Mouse (Mus musculus) gastrocnemius, postnatal 36 days (tissue): ENCODE results near the gene Rin2. TPM values are rescaled to one million over a fixed set of nuclear protein-coding genes. Genes with fewer than 3 reads are reported as not detected.

ENCODE experiments used
- DNase-seq, 2 experiments: peaks; one replicate each; pipeline ENCODE4 v3.0.0; 2022
- intact Hi-C: fragments of 180-260 bp; cut with DNase I; formaldehyde crosslinking; loops from one replicate; pipeline ENCODE4 v1.15.1; 2025
- total RNA-seq, 2 experiments: library from RNA; stranded (reverse); gene quantifications; 2 replicates each; pipeline ENCODE4 v1.2.3; 2021

The Rin2 gene
- total RNA-seq, 2 experiments from 2014 or later = 10.2 to 11.5 TPM

DNA sequence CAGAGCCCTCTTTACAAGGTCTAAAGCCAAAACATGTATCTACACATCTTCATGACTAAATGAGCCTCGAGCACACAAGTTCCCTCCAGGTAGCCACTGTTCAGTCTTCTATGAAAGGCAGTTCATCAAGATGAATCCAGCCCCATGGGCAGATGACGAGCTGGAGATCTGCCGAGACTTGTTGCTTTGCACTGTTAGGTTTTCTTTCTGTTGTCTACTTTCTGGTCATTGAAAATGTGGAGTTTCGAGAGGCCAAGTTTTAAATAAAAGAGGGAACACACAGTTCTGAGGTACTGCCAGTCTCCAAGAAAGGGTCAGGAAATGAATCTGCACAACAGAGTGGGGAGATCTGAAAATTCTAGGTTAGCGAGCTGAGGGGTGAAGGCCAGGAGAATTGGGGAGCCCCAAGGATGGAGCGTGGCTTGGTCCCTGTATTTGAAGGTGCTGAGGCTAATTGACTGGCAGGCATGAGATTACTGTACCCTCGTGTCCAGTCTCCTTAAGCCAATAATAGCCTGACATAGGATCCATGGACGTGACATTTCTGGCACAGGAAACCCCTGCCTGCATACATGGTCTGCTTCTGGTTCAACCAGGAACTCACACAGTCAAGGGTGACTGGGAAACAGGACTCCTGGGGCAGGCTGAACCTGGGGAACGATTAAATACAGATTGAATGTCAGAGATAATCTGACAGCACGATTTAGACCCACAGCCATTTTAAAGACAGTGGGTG is 174.3 kb downstream of the Rin2 start:
- intact Hi-C loops = no loop called here
- DNase-seq = no peak

DNA sequence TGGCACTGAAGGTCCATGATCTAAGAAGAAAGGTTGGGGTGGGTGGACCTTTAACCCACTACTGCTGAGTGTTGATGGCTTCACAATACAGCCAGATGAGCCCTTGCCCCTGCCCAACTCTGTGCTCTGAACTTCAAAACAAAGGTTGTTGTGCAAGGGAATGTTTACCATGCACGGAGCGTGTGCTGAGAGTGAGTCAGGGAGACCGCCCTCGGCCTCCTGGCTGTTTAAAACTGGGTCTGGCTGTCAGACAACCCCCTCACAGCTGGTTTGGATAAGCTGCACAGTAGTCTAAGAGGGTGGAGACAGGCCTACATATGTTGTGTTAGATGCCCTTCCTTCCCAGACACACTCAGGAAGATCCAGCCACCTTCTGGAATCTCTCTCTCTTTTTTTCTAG is 175.8 kb downstream of the Rin2 start:
- intact Hi-C loops = no loop called here
- DNase-seq = no peak

DNA sequence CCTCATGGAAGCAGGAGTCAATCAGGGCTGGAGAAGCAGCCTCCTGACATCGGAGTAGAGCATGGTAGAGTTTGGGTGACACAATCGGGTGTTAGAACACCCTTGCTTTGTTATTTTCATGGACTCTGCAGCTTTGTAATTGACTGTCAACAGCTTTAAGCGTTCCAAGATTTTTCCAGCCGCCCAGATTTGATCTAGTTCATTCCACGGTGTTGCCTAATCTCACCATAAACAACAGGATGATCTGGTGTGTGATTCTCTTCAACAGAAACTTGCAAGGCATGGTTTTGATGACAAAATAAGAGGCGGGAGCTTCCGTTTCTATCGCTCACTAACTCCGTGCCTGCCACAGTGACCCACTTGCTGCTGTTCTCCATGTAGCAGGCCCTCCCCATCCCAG is 180.8 kb downstream of the Rin2 start:
- intact Hi-C loops = no loop called here
- no peak for DNase-seq

DNA sequence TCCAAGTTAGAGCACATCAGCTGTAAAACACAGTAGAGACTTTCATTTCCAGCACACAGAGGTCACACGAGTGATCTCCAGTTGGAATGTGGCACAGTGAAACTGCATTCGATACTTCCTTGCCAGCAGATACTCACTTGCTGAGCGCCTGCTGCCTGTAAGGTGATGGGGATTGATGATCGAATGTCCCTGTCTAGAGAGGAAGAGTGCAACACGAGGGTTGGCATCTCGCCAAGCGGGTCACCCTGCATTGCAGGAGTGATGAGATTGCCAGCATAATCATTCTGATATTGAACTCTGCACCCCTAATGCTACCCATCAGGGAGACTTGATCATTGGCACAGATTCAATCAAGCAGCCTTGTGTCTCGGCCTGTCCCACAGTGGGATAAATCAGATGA is 182.8 kb downstream of the Rin2 start:
- intact Hi-C loops = no loop called here
- DNase-seq = no peak

DNA sequence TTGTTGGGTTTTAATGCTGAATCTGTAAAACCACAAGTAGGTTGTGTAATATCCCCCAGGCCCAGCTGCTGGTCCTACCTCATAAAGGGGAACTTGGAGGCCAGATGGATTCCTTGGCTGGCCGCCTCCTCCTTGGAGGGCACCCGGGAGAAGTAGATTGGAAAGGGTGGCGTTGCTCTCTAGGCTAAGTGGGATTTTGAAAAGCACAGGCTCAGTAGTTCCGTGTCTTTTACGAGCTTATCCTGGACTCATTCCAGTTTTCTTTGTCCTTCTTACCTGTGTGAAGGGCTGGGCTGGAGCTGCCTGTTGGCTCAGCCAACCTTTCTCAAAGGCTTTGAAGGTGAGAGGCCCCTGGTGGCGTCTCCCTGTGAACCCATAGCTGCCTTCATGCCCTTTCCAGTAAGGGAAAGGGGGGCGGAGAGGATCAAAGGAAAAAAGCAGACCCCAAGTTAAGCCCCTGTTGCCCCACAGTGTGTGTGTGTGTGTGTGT is 184.5 kb downstream of the Rin2 start:
- DNase-seq = peak; percentile 61 to 65
- intact Hi-C loops = no loop called here

DNA sequence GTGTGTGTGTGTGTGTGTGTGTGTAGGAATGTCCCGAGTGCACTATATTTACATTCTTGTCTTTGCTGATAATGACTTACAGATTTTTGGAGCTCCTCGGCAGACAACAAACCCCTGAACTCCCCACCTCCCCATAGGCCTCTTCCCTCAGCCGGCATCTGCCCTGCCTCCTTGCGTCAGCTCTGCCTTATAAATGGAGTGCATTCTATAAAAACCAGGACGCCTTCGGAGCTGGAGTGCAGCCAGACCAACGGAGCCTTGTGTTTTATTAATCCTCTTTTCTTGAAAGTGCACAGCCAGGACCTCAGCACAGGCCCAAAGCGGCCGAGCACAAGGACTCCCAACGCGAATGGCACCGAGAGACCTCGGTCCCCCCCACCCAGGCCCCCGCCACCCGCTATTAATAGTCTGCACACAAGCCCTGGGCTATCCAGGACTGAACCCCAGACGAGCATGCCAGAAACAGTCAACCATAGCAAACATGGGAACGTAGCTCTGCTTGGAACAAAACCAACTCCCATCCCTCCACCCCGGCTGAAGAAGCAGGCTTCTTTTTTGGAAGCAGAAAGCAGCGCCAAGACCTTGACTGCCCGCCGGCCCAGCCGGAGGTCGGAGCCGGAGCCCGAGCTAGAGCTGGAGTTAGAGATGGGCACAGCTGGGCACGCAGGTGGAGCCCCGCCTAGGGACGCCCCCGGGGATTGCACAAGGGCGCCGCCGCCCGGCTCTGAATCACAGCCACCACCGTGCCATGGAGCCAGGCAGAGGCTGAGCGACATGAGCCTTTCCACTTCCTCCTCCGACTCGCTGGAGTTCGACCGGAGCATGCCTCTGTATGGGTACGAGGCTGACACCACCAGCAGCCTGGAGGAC is 185.2 kb downstream of the Rin2 start:
- intact Hi-C loops = no loop called here
- peak; percentile 80 to 88 for DNase-seq

DNA sequence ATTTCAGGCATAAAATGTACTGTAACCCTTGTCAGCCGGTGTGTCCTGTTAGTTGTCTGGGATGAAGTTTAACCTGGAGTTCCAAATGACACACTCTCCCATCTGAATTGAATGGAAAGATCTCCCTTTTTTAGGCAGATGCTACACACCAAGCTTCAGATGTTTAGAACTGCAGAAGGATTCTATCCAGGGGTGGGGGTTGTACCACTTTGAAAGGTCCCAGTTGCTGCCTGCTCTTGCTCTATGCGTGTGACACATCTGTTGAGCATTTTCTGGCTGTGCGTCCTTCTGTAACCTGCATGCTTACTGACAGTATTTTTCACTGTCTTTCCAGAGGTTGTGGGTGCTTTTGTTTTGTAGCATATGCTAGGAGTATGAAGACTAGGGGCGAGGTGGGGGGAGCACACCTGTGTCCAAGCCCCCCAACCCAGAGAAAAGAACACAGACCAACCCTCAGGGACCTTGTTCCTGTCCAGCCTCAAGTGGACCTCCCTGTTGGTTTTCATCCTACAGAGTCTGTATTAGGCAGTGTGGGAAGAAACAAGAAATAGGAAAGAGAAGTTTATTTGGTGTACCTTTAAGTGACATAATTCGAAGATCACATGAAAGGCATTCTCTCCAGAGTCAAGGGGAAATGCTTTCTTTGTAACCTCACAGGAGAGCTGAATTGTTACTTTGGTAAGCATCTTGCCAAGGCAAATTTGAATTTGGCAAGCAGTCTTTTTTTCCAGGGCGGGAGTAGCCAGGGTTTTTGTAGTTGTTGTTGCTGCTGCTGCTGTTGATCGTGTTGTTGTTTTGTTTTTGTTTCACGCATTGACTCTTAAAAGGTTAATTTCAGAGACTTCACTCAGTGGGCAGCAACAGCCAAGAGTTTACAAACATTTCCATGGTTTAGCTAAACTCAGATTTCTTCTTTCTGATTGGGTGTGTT is 186.4 kb downstream of the Rin2 start:
- intact Hi-C loops = no loop called here
- no peak for DNase-seq

DNA sequence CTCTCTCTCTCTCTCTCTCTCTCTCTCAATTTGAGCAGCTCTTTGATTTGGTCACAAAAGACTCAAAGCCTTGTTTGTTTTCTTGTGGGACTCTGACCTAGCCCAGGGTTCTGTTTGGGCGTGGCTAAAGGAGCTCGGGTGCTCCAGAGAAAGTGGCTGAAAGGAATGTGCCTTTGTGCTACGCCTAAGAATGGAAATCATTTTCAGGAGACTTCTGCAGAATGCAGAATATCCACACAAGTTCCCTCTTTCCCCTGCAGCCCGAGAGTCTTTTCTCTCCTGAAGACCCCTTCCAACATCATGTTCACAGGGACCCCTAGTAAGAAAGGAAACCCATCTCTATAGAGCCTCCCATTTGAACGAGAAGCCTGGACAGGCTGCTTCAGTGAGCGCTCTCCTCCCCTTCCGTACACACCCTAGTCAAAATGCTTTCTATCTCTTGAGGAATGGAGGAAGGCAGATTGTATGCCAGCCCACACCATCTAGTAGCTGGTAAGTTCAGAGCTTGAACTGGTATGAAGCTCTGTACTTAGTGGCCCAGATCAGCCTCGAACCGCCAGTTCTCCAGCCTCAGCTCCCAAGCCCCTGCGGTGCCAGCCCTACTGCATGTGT is 187.3 kb downstream of the Rin2 start:
- intact Hi-C loops = no loop called here
- DNase-seq = no peak

DNA sequence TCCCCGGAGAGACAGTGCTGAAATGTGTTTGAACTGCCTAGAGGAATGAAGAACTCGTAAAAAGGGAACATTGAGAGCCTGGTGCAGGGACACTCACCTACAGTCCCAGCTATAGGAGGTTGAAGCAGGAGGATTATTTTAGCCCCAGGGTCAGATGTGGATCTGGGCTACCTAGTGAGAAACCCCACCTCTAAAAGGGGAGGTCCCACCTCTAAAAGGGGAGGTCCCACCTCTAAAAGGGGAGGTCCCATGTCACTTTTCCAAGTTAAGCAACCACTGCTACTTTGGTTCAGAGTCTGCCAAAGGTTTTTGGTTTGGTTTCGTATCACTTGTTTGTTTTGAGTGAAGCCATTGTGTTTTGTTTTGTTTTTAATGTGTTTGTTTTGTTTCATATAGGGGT is 190.3 kb downstream of the Rin2 start:
- DNase-seq = no peak
- intact Hi-C loops = no loop called here

DNA sequence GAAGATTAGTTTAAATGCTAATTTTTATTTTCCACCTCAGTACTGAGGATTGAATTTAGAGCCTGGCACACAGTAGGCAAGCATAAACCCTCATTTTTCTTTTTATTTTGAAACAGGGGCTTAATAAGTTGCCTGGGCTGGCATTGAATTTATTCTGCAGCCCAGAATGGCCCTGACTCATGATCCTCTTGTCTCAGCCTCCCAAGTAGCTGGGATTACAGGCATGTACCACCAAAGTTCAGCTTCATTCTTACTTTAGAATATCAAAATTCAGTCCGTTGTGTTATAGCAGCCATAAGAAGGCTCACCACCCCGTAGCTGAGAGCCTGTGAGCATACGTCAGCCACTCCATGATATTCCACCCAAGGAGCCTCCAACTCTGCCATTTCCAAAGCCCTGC is 191.2 kb downstream of the Rin2 start:
- intact Hi-C loops = no loop called here
- no peak for DNase-seq

DNA sequence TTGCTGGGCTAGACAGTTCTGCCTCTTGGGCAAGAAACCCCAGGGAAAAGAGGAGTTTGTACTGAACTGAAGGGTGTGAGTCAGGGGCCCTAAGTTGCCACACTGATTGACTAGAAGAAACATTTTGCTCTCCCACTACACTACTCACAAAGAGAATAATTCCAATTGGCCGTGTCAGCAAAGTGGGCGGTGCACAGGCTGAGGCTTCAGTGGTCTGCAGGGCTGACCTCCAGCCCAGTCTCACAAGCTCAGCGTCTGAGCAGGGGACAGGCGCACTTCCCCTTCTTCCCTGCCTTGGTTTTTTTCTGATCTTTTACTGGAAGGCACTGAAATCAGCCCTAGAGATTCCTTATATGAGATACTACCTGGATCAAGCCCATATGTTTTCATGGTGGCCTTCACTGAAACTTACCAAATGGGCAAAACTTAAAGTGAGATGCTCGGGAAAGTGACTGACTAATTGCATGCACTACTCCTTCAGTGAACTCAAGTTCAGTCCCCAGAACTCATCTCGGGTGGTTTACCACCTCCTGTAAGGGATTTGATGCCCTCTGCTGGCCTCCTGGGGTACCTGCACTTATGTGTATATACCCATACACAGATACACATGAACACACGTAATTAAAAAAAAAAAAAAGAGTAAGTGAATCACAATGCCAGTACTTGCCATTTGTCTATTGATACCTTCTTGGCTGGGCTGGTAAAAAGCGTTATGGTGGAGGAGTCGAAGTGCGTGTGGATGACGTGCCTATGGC is 191.9 kb downstream of the Rin2 start:
- DNase-seq = no peak
- intact Hi-C loops = no loop called here

DNA sequence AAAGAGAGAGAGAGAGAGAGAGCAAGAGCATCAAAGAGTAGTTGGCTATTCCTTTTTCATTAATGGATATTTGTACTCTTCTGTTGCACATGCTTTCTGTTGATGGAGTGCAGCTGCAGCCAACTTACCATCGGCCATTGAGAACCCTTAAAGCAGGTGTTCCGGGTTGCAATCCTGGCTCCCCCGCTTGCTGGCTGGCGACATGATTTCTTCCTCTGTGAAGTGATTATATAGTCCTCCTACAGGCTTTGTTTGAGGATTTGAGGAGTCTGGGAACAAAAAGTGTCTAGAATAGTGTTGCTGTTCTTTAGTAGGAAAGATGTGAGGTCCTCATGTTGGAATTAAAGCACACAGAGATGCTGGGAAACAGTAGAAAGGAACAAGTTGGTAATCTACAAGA is 196.3 kb downstream of the Rin2 start:
- no peak for DNase-seq
- intact Hi-C loops = no loop called here

DNA sequence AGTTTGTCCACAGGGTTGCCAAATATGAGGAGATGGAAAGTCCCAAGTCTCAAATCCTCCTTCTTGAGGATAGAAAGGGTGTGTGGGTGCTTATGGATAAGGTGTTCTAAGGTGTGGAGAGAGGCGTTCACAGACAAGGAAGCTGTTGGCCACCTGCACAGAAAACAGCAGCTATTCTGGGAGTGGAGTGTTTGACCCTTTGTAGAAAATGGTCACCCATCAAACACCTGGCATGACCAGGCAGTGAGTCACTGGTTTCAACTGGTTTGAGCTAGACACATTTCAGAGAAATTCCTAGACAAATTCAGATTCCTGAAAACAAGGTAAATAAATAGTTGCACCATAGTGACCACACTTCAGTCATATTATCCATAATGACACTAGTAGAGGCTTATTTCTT is 197.1 kb downstream of the Rin2 start:
- intact Hi-C loops = no loop called here
- DNase-seq = no peak

DNA sequence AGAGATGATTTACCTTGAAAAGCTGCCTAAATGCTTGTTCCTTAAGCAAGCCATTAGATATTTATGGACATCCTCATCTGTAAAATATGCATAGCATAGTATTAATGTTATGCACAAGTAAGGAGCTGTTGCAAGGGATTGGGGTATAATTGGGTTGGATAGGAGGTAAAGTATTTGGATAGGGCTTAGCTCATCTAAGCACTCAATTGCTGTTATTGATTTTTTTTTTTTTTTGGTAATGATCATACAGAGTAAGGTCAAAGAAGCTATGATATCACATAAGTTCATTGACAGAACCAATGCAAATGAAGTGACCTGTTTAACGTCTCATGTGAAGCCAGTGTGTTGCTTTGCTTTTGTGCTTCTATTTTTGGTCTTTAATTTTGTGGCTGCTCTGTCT is 198.9 kb downstream of the Rin2 start:
- intact Hi-C loops = no loop called here
- DNase-seq = no peak

DNA sequence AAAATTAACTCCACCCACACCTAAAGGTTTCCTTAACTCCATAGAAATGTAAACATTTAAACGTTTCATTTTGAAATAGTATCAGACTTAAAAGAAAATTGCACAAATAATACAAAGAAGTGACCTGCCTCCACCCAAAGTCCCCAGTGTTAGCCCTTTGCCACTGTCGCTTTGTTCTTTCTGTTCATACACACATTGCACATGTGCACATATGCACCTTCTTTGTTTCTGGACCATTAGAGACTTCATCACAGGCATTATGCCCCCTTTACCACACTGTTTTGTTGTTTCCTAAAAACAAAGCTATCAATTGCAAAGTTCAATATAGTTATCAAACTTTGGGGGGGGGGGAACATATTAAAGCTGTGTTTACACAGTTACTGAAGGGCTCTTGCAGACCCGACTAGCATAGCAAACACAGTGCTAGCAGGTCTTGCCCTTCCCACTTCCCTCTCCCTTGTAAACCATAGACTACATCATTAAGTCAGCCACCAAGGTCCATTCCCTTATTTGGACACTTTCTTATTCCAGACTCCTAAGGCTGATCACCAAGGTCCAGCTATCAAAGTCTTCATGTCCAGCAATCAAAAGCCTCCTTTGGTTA is 200.0 kb downstream of the Rin2 start:
- intact Hi-C loops = no loop called here

DNA sequence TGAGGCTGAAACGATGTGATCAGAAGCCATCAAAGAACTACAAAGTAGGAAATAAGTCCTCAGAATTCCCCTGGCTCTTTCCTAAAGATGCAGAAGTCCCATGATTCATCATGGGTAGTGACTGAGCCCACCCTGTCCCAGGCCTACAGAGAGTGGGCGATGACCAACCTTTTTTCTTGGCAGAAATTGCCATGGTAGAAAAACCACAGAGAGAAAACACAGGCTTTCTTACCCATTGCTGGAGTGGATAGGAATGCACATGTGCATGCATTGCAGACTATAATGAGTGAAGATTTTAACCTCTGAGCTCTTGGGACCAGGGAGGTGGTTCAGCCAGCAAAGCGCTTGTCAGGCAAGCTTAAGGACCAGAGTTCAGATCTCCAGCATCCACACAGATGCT is 202.2 kb downstream of the Rin2 start:
- intact Hi-C loops = no loop called here
- no peak for DNase-seq

More for the DNA sequence above, 200.0 kb downstream of the Rin2 start:
- DNase-seq = no peak

DNA sequence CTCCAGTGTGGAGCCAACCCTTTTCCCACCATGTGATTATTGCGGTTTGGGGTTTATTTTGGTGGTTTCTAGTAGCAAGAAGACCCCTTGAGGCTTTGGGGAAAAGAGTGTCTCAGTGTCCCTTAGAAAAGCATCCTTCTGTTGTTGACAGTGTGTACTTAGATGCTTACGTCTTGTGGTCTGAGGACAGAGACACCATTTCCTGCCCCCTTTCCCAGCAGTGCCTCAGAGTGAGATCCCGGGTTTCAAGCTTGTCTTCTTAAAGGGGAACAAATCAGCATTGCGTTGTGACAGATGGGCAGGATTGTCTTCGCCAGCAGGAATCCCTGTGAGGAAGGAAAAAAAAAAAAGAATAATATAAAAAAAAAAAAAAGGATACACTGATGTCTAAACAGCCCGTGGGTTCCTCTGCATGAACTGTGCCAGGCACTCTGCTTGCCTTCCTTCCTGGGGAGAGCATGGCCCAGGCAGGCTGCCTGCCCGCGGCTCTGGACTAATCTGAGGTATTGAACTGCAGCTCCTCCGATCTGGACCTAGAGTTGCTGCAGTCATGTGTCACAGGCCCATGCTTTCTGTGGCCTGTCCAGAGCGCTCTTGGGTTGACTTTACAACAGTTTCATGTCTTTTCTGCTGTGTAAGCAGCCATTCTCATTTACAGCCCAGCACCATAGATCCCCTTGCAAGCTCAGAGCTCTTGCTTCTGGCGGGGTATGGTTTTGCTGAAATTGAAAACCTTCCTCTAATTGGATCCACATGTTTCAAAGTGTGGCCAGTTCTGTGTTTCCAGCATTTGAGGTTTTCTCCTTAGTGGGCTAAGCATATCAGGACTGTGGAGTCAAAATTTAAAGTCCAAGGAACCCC is 206.1 kb downstream of the Rin2 start:
- intact Hi-C loops = no loop called here
- no peak for DNase-seq

DNA sequence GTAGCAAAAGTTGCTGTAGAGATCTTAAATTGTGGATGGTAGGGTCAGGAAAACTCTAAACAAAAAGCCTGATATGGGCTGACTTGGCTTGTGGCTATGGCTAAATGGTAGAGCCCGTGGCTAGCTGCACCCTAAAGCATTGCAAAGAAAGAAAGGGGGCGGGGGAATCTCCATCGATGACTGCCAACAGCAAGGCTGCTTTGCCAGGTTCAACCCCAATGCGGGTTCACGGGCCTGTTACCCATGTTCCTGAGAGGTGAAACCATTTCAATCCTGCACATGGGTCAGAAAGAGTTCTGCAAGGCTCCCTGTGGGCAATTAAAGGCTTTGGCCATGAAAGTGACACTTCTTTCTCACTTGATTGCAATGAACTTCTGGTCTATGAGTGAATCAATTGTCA is 206.9 kb downstream of the Rin2 start:
- no peak for DNase-seq
- intact Hi-C loops = no loop called here
